Mouse (Mus musculus): ENCODE measurements at regions not wholly inside any gene's neighbourhood (a gene's known extent, or its start where the extent isn't known, plus 50 kb on each side); places are given as distances from the start of the nearest gene placed in this dataset.

- Histone ChIP-seq H3K4me3 (ENCODE audit: low read depth, low read length) (no peak overlapping the region), H3K36me3 (ENCODE audit: control insufficient read depth, insufficient read depth, low read length) (no peaks in the 10 kb centered on the region), H3K9ac (ENCODE audit: low read depth, low read length) (no peak overlapping the region), H3K4me1 (ENCODE audit: control insufficient read depth, insufficient read depth, low read length) (no peaks in the 10 kb centered on the region), H3K9me3 (replicated peaks; ENCODE audit: control insufficient read depth, low read length, poor library complexity, severe bottlenecking) (no peaks in the 10 kb centered on the region), H3K27me3 (ENCODE audit: control insufficient read depth, insufficient read depth, low read depth, low read length) (no peaks in the 10 kb centered on the region), H3K4me2 (ENCODE audit: low read length) (no peak overlapping the region), H3K27ac (ENCODE audit: low read length) (no peak overlapping the region)
- 57% methylated on average over 9 of the region's 9 CpGs for WGBS
- ATAC-seq, result no peak
Observed at GRCm38 (mm10) chr12:15644074-15644672, 172.5 kb downstream of the Trib2 start.

- H3K27me3 ChIP-seq (ENCODE audit: control insufficient read depth, insufficient read depth, low read depth, low read length), result no peaks in the 10 kb centered on the region
- ATAC-seq, result no peak
- 51% methylated on average over 3 of the region's 3 CpGs for WGBS
- H3K4me1 ChIP-seq (ENCODE audit: control insufficient read depth, insufficient read depth, low read length), result no peaks in the 10 kb centered on the region
- H3K9me3 ChIP-seq (replicated peaks; ENCODE audit: control insufficient read depth, low read length, poor library complexity, severe bottlenecking), result no peaks in the 10 kb centered on the region
- H3K4me2 ChIP-seq (ENCODE audit: low read length), result no peak overlapping the region
- H3K36me3 ChIP-seq (ENCODE audit: control insufficient read depth, insufficient read depth, low read length), result no peaks in the 10 kb centered on the region
- H3K9ac ChIP-seq (ENCODE audit: low read depth, low read length), result no peak overlapping the region
- no peak overlapping the region for H3K27ac ChIP-seq (ENCODE audit: low read length)
- no peak overlapping the region for H3K4me3 ChIP-seq (ENCODE audit: low read depth, low read length)
Observed at GRCm38 (mm10) chr12:15643669-15644068, 173.1 kb downstream of the Trib2 start.

GRCm38 (mm10) chr12:15640320-15640719, 176.4 kb downstream of the Trib2 start:
- no peak overlapping the region for H3K9ac ChIP-seq (ENCODE audit: low read depth, low read length)
- no peak for ATAC-seq
- no peaks in the 10 kb centered on the region for H3K4me1 ChIP-seq (ENCODE audit: control insufficient read depth, insufficient read depth, low read length)
- H3K9me3 ChIP-seq (replicated peaks; ENCODE audit: control insufficient read depth, low read length, poor library complexity, severe bottlenecking), result no peaks in the 10 kb centered on the region
- H3K27ac ChIP-seq (ENCODE audit: low read length), result no peak overlapping the region
- no peak overlapping the region for H3K4me2 ChIP-seq (ENCODE audit: low read length)
- H3K36me3 ChIP-seq (ENCODE audit: control insufficient read depth, insufficient read depth, low read length), result no peaks in the 10 kb centered on the region
- no peaks in the 10 kb centered on the region for H3K27me3 ChIP-seq (ENCODE audit: control insufficient read depth, insufficient read depth, low read depth, low read length)
- no peak overlapping the region for H3K4me3 ChIP-seq (ENCODE audit: low read depth, low read length)
- 84% methylated on average over 5 of the region's 5 CpGs for WGBS

- Histone ChIP-seq H3K9ac (ENCODE audit: low read depth, low read length) (no peak overlapping the region), H3K27ac (ENCODE audit: low read length) (no peak overlapping the region), H3K27me3 (ENCODE audit: control insufficient read depth, insufficient read depth, low read depth, low read length) (no peaks in the 10 kb centered on the region), H3K36me3 (ENCODE audit: control insufficient read depth, insufficient read depth, low read length) (no peaks in the 10 kb centered on the region), H3K4me2 (ENCODE audit: low read length) (no peak overlapping the region), H3K4me1 (ENCODE audit: control insufficient read depth, insufficient read depth, low read length) (no peaks in the 10 kb centered on the region), H3K9me3 (replicated peaks; ENCODE audit: control insufficient read depth, low read length, poor library complexity, severe bottlenecking) (no peaks in the 10 kb centered on the region), H3K4me3 (ENCODE audit: low read depth, low read length) (no peak overlapping the region)
- ATAC-seq, result no peak
- 73% methylated on average over 3 of the region's 3 CpGs for WGBS
Observed at GRCm38 (mm10) chr12:15629971-15630370, 186.8 kb downstream of the Trib2 start.

GRCm38 (mm10) chr12:15619521-15619920, 197.2 kb downstream of the Trib2 start:
- Histone ChIP-seq H3K4me2 (ENCODE audit: low read length) (no peak overlapping the region), H3K27me3 (ENCODE audit: control insufficient read depth, insufficient read depth, low read depth, low read length) (no peaks in the 10 kb centered on the region), H3K36me3 (ENCODE audit: control insufficient read depth, insufficient read depth, low read length) (no peaks in the 10 kb centered on the region), H3K9ac (ENCODE audit: low read depth, low read length) (no peak overlapping the region), H3K4me1 (ENCODE audit: control insufficient read depth, insufficient read depth, low read length) (no peaks in the 10 kb centered on the region), H3K9me3 (replicated peaks; ENCODE audit: control insufficient read depth, low read length, poor library complexity, severe bottlenecking) (no peaks in the 10 kb centered on the region), H3K4me3 (ENCODE audit: low read depth, low read length) (no peak overlapping the region), H3K27ac (ENCODE audit: low read length) (no peak overlapping the region)
- ATAC-seq, result no peak
- WGBS, result 91% methylated on average over 2 of the region's 2 CpGs

- WGBS, result 13% methylated on average over 1 of the region's 1 CpGs
- H3K9ac ChIP-seq (ENCODE audit: low read depth, low read length), result no peak overlapping the region
Observed at GRCm38 (mm10) chr12:15617312-15617711, 199.4 kb downstream of the Trib2 start.

GRCm38 (mm10) chr12:15611847-15612580, 204.7 kb downstream of the Trib2 start:
- Histone ChIP-seq H3K9ac (ENCODE audit: low read depth, low read length) (no peak overlapping the region), H3K27ac (ENCODE audit: low read length) (no peak overlapping the region), H3K9me3 (replicated peaks; ENCODE audit: control insufficient read depth, low read length, poor library complexity, severe bottlenecking) (no peaks in the 10 kb centered on the region), H3K27me3 (ENCODE audit: control insufficient read depth, insufficient read depth, low read depth, low read length) (no peaks in the 10 kb centered on the region), H3K4me3 (ENCODE audit: low read depth, low read length) (no peak overlapping the region), H3K4me1 (ENCODE audit: control insufficient read depth, insufficient read depth, low read length) (no peaks in the 10 kb centered on the region), H3K4me2 (ENCODE audit: low read length) (no peak overlapping the region), H3K36me3 (ENCODE audit: control insufficient read depth, insufficient read depth, low read length) (no peaks in the 10 kb centered on the region)
- 89% methylated on average over 5 of the region's 5 CpGs for WGBS
- ATAC-seq, result no peak

More at GRCm38 (mm10) chr12:15617312-15617711, 199.4 kb downstream of the Trib2 start:
- Histone ChIP-seq H3K4me2 (ENCODE audit: low read length) (no peak overlapping the region), H3K4me3 (ENCODE audit: low read depth, low read length) (no peak overlapping the region), H3K27me3 (ENCODE audit: control insufficient read depth, insufficient read depth, low read depth, low read length) (no peaks in the 10 kb centered on the region), H3K27ac (ENCODE audit: low read length) (no peak overlapping the region), H3K9me3 (replicated peaks; ENCODE audit: control insufficient read depth, low read length, poor library complexity, severe bottlenecking) (no peaks in the 10 kb centered on the region), H3K4me1 (ENCODE audit: control insufficient read depth, insufficient read depth, low read length) (no peaks in the 10 kb centered on the region), H3K36me3 (ENCODE audit: control insufficient read depth, insufficient read depth, low read length) (no peaks in the 10 kb centered on the region)
- ATAC-seq, result no peak

GRCm38 (mm10) chr12:15607091-15607490, 209.6 kb downstream of the Trib2 start:
- ATAC-seq, result no peak

GRCm38 (mm10) chr12:15606095-15606494, 210.6 kb downstream of the Trib2 start:
- Histone ChIP-seq H3K9ac (ENCODE audit: low read depth, low read length) (no peak overlapping the region), H3K4me1 (ENCODE audit: control insufficient read depth, insufficient read depth, low read length) (peaks cover 14% of the 10 kb centered on the region), H3K4me3 (ENCODE audit: low read depth, low read length) (no peak overlapping the region), H3K36me3 (ENCODE audit: control insufficient read depth, insufficient read depth, low read length) (no peaks in the 10 kb centered on the region), H3K27ac (ENCODE audit: low read length) (no peak overlapping the region), H3K27me3 (ENCODE audit: control insufficient read depth, insufficient read depth, low read depth, low read length) (no peaks in the 10 kb centered on the region), H3K9me3 (replicated peaks; ENCODE audit: control insufficient read depth, low read length, poor library complexity, severe bottlenecking) (no peaks in the 10 kb centered on the region), H3K4me2 (ENCODE audit: low read length) (no peak overlapping the region)
- 49% methylated on average over 4 of the region's 4 CpGs for WGBS
- no peak for ATAC-seq

More at GRCm38 (mm10) chr12:15607091-15607490, 209.6 kb downstream of the Trib2 start:
- Histone ChIP-seq H3K27me3 (ENCODE audit: control insufficient read depth, insufficient read depth, low read depth, low read length) (no peaks in the 10 kb centered on the region), H3K9ac (ENCODE audit: low read depth, low read length) (no peak overlapping the region), H3K4me2 (ENCODE audit: low read length) (no peak overlapping the region), H3K9me3 (replicated peaks; ENCODE audit: control insufficient read depth, low read length, poor library complexity, severe bottlenecking) (no peaks in the 10 kb centered on the region), H3K36me3 (ENCODE audit: control insufficient read depth, insufficient read depth, low read length) (no peaks in the 10 kb centered on the region), H3K4me3 (ENCODE audit: low read depth, low read length) (no peak overlapping the region), H3K4me1 (ENCODE audit: control insufficient read depth, insufficient read depth, low read length) (peaks cover 14% of the 10 kb centered on the region), H3K27ac (ENCODE audit: low read length) (no peak overlapping the region)
- WGBS, result 96% methylated on average over 1 of the region's 1 CpGs

Measured in midbrain, embryonic 16.5 days (tissue).